Mouse (Mus musculus) adrenal gland, postnatal 14 days (tissue): ENCODE results near the gene Fkbp4. TPM values are rescaled to one million over a fixed set of nuclear protein-coding genes. Genes with fewer than 3 reads are reported as not detected.
"Not testable (repeated sequence)": the region's sequence is repeated elsewhere in the genome, so short reads cannot be mapped to it uniquely, and the experiment has no call there.

Experiments
- DNase-seq: peaks from one replicate; pipeline ENCODE4 v3.0.0; 2021; ENCODE audit warnings: mixed read lengths
- total RNA-seq: library from RNA; stranded (reverse); gene quantifications from 2 replicates; pipeline ENCODE4 v1.2.3, GENCODE M21; 2021

Gene Fkbp4
- total RNA-seq, 1 experiment from 2014 or later = 230 TPM

GRCm38 (mm10) chr6:128397574-128398261 is 40.8 kb downstream of the Fkbp4 start:
- DNase-seq = peak; percentile 86

DNA sequence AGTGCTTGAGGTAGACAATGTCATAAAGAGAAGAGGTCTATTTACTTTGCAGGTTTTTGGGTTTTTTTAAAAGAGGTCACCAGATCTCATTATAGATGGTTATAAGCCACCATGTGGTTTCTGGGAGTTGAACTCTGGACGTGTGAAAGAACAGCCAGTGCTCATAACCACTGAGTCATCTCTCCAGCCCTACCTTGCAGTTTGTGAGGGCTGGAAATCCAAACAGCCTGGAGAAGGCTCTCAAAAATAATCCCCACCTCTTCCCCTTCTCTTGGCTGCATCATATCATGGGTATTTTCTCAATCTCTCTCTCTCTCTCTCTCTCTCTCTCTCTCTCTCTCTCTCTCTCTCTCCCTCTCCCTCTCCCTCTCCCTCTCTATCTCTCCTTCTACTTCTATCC is 47.8 kb downstream of the Fkbp4 start:
- DNase-seq = no peak

- no peak for DNase-seq
Observed at GRCm38 (mm10) chr6:128389185-128389584, 49.3 kb downstream of the Fkbp4 start.

GRCm38 (mm10) chr6:128385026-128385425 is 53.5 kb downstream of the Fkbp4 start:
- DNase-seq = no peak

DNA sequence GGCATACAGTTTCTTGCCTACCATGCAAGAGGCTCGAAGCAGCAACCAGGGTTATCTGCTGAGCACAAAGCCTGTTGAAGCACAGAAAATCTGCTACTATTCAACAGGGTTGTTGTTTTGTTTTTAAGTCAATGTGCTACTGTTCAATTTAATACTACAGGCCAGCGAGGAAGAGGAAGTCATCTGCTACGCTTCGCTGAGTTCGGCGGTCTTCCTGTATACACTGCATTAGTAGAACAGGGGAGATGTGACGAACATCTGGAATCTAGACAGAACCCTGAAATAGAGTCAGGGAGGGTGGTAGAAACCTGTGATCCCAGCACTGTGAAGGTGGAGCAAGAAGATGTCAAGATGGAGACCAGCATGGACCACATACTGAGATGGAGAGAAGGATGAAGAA is 54.7 kb downstream of the Fkbp4 start:
- DNase-seq = no peak

DNA sequence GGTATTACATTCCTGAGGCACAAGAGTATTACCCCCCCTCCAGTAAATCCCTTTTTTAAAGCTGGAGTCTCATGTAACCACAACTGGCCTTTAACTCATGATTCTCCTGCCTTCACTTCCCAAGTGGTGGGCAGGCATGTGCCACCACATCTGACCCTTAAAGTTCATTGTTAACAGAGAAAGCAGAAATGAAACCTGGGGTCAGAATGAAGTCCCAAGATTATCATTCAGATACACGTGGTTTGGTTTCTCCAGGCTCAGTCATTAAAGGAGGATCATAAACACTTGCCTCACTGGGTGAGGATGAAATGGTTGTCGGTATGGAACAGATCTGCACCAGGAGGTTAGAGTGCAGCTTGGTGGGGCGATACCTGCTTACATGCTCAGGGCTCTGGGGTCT is 57.2 kb downstream of the Fkbp4 start:
- no peak for DNase-seq

DNA sequence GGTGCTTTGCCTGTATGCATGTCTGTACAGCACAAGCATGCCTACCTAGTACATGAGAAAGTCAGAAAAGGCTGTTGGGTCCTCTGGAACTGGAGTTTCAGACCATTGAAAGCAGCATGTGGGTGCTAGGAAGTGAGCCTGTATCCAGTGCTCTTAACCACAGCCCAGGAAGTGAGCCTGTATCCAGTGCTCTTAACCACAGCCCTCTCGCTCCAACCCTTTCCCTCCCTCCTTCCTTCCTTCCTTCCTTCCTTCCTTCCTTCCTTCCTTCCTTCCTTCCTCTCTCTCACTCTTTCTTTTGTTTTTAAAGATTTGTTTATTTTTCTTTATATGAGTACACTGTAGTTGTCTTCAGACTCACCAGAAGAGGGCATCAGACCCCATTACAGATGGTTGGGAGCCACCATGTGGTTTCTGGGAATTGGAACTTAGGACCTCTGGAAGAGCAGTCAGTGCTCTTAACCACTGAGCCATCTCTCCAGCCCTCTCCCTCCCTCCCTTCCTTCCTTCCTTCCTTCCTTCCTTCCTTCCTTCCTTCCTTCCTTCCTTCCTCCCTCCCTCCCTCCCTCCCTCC is 57.8 kb downstream of the Fkbp4 start:
- DNase-seq = not testable (repeated sequence)

Other genes with a start within 250 kb of the Fkbp4 start
- gene Tead4, start 137.9 kb downstream of the Fkbp4 start, total RNA-seq = 4.7 and 5.4 TPM in 2 replicates
- gene Tulp3, start 82.8 kb downstream of the Fkbp4 start, total RNA-seq = 28.9 and 36.7 TPM in 2 replicates
- 23.7 and 25.6 TPM in 2 replicates for gene Rhno1, start 75.8 kb downstream of the Fkbp4 start, total RNA-seq
- 15.0 and 16.7 TPM in 2 replicates for gene Foxm1, start 75.7 kb downstream of the Fkbp4 start, total RNA-seq
- not detected in 2 replicates for gene Tex52, start 63.2 kb downstream of the Fkbp4 start, total RNA-seq
- not detected in 2 replicates for gene Gm44596, start 63.2 kb downstream of the Fkbp4 start, total RNA-seq
- 2.7 and 2.9 TPM in 2 replicates for gene Nrip2, start 39.4 kb downstream of the Fkbp4 start, total RNA-seq
- 21.6 and 35.8 TPM in 2 replicates for gene Itfg2, start 13.7 kb downstream of the Fkbp4 start, total RNA-seq
- gene Pzp, start 88.0 kb upstream of the Fkbp4 start, total RNA-seq = 21.9 and 306 TPM in 2 replicates
- 2.3 TPM in 1 of 2 replicates, not detected in the other for gene A2ml1, start 142.9 kb upstream of the Fkbp4 start, total RNA-seq
- not detected in 2 replicates for gene Klrb1a, start 184.9 kb upstream of the Fkbp4 start, total RNA-seq
- gene Clec2h, start 223.7 kb upstream of the Fkbp4 start, total RNA-seq = 3.4 and 5.1 TPM in 2 replicates